Mouse (Mus musculus) embryonic facial prominence, embryonic 13.5 days (tissue): ENCODE results near the gene Wdr47. TPM values are rescaled to one million over a fixed set of nuclear protein-coding genes. Genes with fewer than 3 reads are reported as not detected.
"Not testable (repeated sequence)": the region's sequence is repeated elsewhere in the genome, so short reads cannot be mapped to it uniquely, and the experiment has no call there.

Experiments used
- ATAC-seq: fragments of 200-750 bp; cut with Nextera tagmentation; 2 replicates; pipeline ENCODE4 v1.8.0; 2017; ENCODE audit warnings: low read depth; ENCODE audit not compliant: insufficient number of reproducible peaks, insufficient read depth, low FRiP score, low TSS enrichment
- H3K27ac ChIP-seq: fragments of 300-500 bp; sonication (generic); 2 replicates; pipeline ENCODE4 v1.5.1; 2015; ENCODE audit warnings: moderate library complexity, mild to moderate bottlenecking, inconsistent platforms
- H3K27me3 ChIP-seq: fragments of 300-500 bp; sonication (generic); 2 replicates; pipeline ENCODE4 v1.6.1; 2015; ENCODE audit warnings: mild to moderate bottlenecking, inconsistent platforms
- H3K36me3 ChIP-seq: fragments of 300-500 bp; sonication (generic); 2 replicates; pipeline ENCODE4 v1.6.1; 2015; ENCODE audit warnings: mild to moderate bottlenecking, inconsistent platforms
- H3K4me1 ChIP-seq: fragments of 300-500 bp; sonication (generic); 2 replicates; pipeline ENCODE4 v1.6.1; 2015; ENCODE audit warnings: inconsistent platforms
- H3K4me2 ChIP-seq: fragments of 300-500 bp; sonication (generic); 2 replicates; pipeline ENCODE4 v1.6.1; 2015; ENCODE audit warnings: moderate library complexity, mild to moderate bottlenecking, inconsistent platforms
- H3K4me3 ChIP-seq: fragments of 300-500 bp; sonication (generic); 2 replicates; pipeline ENCODE4 v1.5.1; 2015; ENCODE audit warnings: mild to moderate bottlenecking, inconsistent platforms
- H3K9ac ChIP-seq: fragments of 300-500 bp; sonication (generic); 2 replicates; pipeline ENCODE4 v1.6.1; 2015; ENCODE audit warnings: mild to moderate bottlenecking, inconsistent platforms
- H3K9me3 ChIP-seq: fragments of 300-500 bp; sonication (generic); 2 replicates; pipeline ENCODE4 v1.6.1; 2016; ENCODE audit warnings: inconsistent platforms
- WGBS: fragments of 180-500 bp; shearing (Covaris S2); methylation state at CpG from one replicate; pipeline ENCODE4 v1.1.7; 2015; ENCODE audit warnings: mixed read lengths; 5-methylcytosine and 5-hydroxymethylcytosine counted together
- polyA plus RNA-seq: library from polyadenylated mRNA; unstranded; fragments of >200 nt; fragmentation: Nextera tagmentation; extraction: Ambion mirVana; gene quantifications from 2 replicates; pipeline ENCODE4 v1.2.1, GENCODE M21; 2015

Wdr47 gene
- polyA plus RNA-seq, 1 experiment from 2014 or later, result 14.9 TPM

GRCm38 (mm10) chr3:108644856-108645255 is 53.8 kb downstream of the Wdr47 start:
- no peak overlapping the region for H3K27ac ChIP-seq
- no peaks in the 10 kb centered on the region for H3K9me3 ChIP-seq
- WGBS, result 88% methylated on average over 3 of the region's 3 CpGs
- H3K4me3 ChIP-seq, result no peak overlapping the region
- H3K4me2 ChIP-seq, result no peak overlapping the region
- H3K36me3 ChIP-seq, result peaks cover 15% of the 10 kb centered on the region
- ATAC-seq, result no peak
- no peaks in the 10 kb centered on the region; the same call in 1 of the 2 replicates for H3K4me1 ChIP-seq
- H3K27me3 ChIP-seq, result no peaks in the 10 kb centered on the region
- H3K9ac ChIP-seq, result no peak overlapping the region

- H3K9me3 ChIP-seq, result no peaks in the 10 kb centered on the region
- no peaks in the 10 kb centered on the region; the same call in 1 of the 2 replicates for H3K4me1 ChIP-seq
- no peak for ATAC-seq
These were observed 55.0 kb downstream of the Wdr47 start for GRCm38 (mm10) chr3:108646036-108646435.

GRCm38 (mm10) chr3:108647681-108648080 is 56.6 kb downstream of the Wdr47 start:
- H3K4me2 ChIP-seq, H3K27me3 ChIP-seq, H3K9me3 ChIP-seq, H3K9ac ChIP-seq, H3K4me1 ChIP-seq, H3K4me3 ChIP-seq, H3K27ac ChIP-seq, ATAC-seq: not testable (repeated sequence)
- H3K36me3 ChIP-seq, result peaks cover 15% of the 10 kb centered on the region
- 35% methylated on average over 5 of the region's 5 CpGs for whole genome bisulfite sequencing

More at GRCm38 (mm10) chr3:108646036-108646435, 55.0 kb downstream of the Wdr47 start:
- peaks cover 15% of the 10 kb centered on the region for H3K36me3 ChIP-seq
- no peaks in the 10 kb centered on the region for H3K27me3 ChIP-seq
- H3K27ac ChIP-seq, result no peak overlapping the region
- H3K4me2 ChIP-seq, result no peak overlapping the region
- no peak overlapping the region for H3K4me3 ChIP-seq
- H3K9ac ChIP-seq, result no peak overlapping the region
- WGBS, result 57% methylated on average over 7 of the region's 7 CpGs

- Histone ChIP-seq H3K9me3 (no peaks in the 10 kb centered on the region), H3K9ac (no peak overlapping the region), H3K4me2 (peak overlapping the region; percentile 57), H3K4me3 (peak overlapping the region; percentile 77), H3K36me3 (peaks cover 4% of the 10 kb centered on the region), H3K27me3 (no peaks in the 10 kb centered on the region), H3K4me1 (peaks cover 13% of the 10 kb centered on the region), H3K27ac (no peak overlapping the region)
- 24% methylated on average over 9 of the region's 9 CpGs for WGBS
- no peak for ATAC-seq
These were observed 62.0 kb downstream of the Wdr47 start for GRCm38 (mm10) chr3:108652866-108653642.

- peak within 1 kb of the TSS; percentile 57 for H3K4me2 ChIP-seq
- peak within 1 kb of the TSS; percentile 77 for H3K4me3 ChIP-seq
- no peaks in the 10 kb centered on the region for H3K9me3 ChIP-seq
- peak; percentile 93 for ATAC-seq
- H3K4me1 ChIP-seq, result peaks cover 13% of the 10 kb centered on the region
- under 1% methylated on average over 57 of the region's 57 CpGs for WGBS
- no peaks in the 10 kb centered on the region for H3K27me3 ChIP-seq
- peaks cover 7% of the 10 kb centered on the region for H3K36me3 ChIP-seq
- H3K27ac ChIP-seq, result peak within 1 kb of the TSS; percentile 87
- H3K9ac ChIP-seq, result peak within 1 kb of the TSS; percentile 88
These were observed 62.8 kb downstream of the Wdr47 start, which contains the start of gene Clcc1 for GRCm38 (mm10) chr3:108653710-108654379. Gene Clcc1, plus strand, starts transcription at chr3:108653913.

GRCm38 (mm10) chr3:108654566-108654965 is 63.5 kb downstream of the Wdr47 start:
- no peak for ATAC-seq
- 23% methylated on average over 14 of the region's 14 CpGs for WGBS
- H3K36me3 ChIP-seq, result peaks cover 7% of the 10 kb centered on the region
- H3K27me3 ChIP-seq, result no peaks in the 10 kb centered on the region
- H3K9ac ChIP-seq, result peak overlapping the region; percentile 88
- no peak overlapping the region; the same call in 1 of the 2 replicates for H3K27ac ChIP-seq
- H3K9me3 ChIP-seq, result no peaks in the 10 kb centered on the region
- peak overlapping the region; percentile 57 for H3K4me2 ChIP-seq
- peaks cover 13% of the 10 kb centered on the region for H3K4me1 ChIP-seq
- peak overlapping the region; percentile 77 for H3K4me3 ChIP-seq

GRCm38 (mm10) chr3:108655486-108655885 is 64.4 kb downstream of the Wdr47 start:
- peak overlapping the region; percentile 57; the same call in 1 of the 2 replicates for H3K4me2 ChIP-seq
- H3K27ac ChIP-seq, result no peak overlapping the region
- H3K36me3 ChIP-seq, result peaks cover 11% of the 10 kb centered on the region
- ATAC-seq, result no peak
- 85% methylated on average over 7 of the region's 7 CpGs for WGBS
- no peaks in the 10 kb centered on the region for H3K9me3 ChIP-seq
- H3K9ac ChIP-seq, result no peak overlapping the region
- H3K4me1 ChIP-seq, result peaks cover 13% of the 10 kb centered on the region
- H3K27me3 ChIP-seq, result no peaks in the 10 kb centered on the region
- no peak overlapping the region for H3K4me3 ChIP-seq

GRCm38 (mm10) chr3:108658612-108659011 is 67.5 kb downstream of the Wdr47 start:
- Histone ChIP-seq H3K4me3 (no peak overlapping the region), H3K4me2 (no peak overlapping the region), H3K36me3 (peaks cover 33% of the 10 kb centered on the region), H3K27me3 (no peaks in the 10 kb centered on the region), H3K27ac (no peak overlapping the region), H3K4me1 (peaks cover 13% of the 10 kb centered on the region), H3K9ac (no peak overlapping the region), H3K9me3 (no peaks in the 10 kb centered on the region)
- ATAC-seq, result no peak
- WGBS, result 93% methylated on average over 9 of the region's 9 CpGs

GRCm38 (mm10) chr3:108660941-108661340 is 69.9 kb downstream of the Wdr47 start:
- H3K9me3 ChIP-seq, result no peaks in the 10 kb centered on the region
- 73% methylated on average over 1 of the region's 1 CpGs for WGBS
- H3K27ac ChIP-seq, result no peak overlapping the region
- H3K4me1 ChIP-seq, result no peaks in the 10 kb centered on the region
- no peak for ATAC-seq
- no peak overlapping the region for H3K9ac ChIP-seq
- H3K4me3 ChIP-seq, result no peak overlapping the region
- H3K4me2 ChIP-seq, result no peak overlapping the region
- H3K36me3 ChIP-seq, result peaks cover 50% of the 10 kb centered on the region
- no peaks in the 10 kb centered on the region for H3K27me3 ChIP-seq

GRCm38 (mm10) chr3:108676616-108677015 is 85.5 kb downstream of the Wdr47 start:
- ATAC-seq, result no peak
- Histone ChIP-seq H3K4me2 (no peak overlapping the region), H3K9ac (no peak overlapping the region), H3K4me3 (no peak overlapping the region), H3K4me1 (no peaks in the 10 kb centered on the region), H3K27me3 (no peaks in the 10 kb centered on the region), H3K9me3 (no peaks in the 10 kb centered on the region), H3K36me3 (peaks cover 87% of the 10 kb centered on the region), H3K27ac (no peak overlapping the region)
- 78% methylated on average over 4 of the region's 4 CpGs for WGBS

- Histone ChIP-seq H3K27me3 (no peaks in the 10 kb centered on the region), H3K4me1 (no peaks in the 10 kb centered on the region), H3K9me3 (no peaks in the 10 kb centered on the region), H3K27ac (no peak overlapping the region), H3K9ac (no peak overlapping the region), H3K36me3 (peaks cover 89% of the 10 kb centered on the region), H3K4me2 (no peak overlapping the region), H3K4me3 (no peak overlapping the region)
- ATAC-seq, result 0 out of 2 replicates have a peak, but pooled peaks have one; percentile 26
- WGBS, result 88% methylated on average over 4 of the region's 4 CpGs
These were observed 89.9 kb downstream of the Wdr47 start for GRCm38 (mm10) chr3:108681004-108681403.

GRCm38 (mm10) chr3:108683597-108683996 is 92.5 kb downstream of the Wdr47 start:
- H3K4me2 ChIP-seq, H3K9ac ChIP-seq, H3K4me3 ChIP-seq, H3K27me3 ChIP-seq, ATAC-seq, H3K27ac ChIP-seq, H3K9me3 ChIP-seq, H3K4me1 ChIP-seq: not testable (repeated sequence)
- WGBS, result 92% methylated on average over 5 of the region's 5 CpGs
- peaks cover 83% of the 10 kb centered on the region for H3K36me3 ChIP-seq
